Mouse (Mus musculus) testis, adult 2 months (tissue): ENCODE data around the gene Rap1gap2.

Source experiments
- CTCF ChIP-seq: fragments of 200-500 bp; IDR thresholded peaks from 2 replicates; pipeline ENCODE4 v1.5.1; 2012; ENCODE audit warnings: low read depth, mild to moderate bottlenecking, inconsistent platforms, low read length, moderate library complexity; ENCODE audit not compliant: control insufficient read depth, insufficient read depth, insufficient replicate concordance
- POLR2A ChIP-seq: fragments of 200-500 bp; IDR thresholded peaks from 2 replicates; pipeline ENCODE4 v1.6.1; 2012; ENCODE audit warnings: low read depth, mild to moderate bottlenecking, inconsistent platforms, low read length, moderate library complexity; ENCODE audit not compliant: control insufficient read depth

DNA sequence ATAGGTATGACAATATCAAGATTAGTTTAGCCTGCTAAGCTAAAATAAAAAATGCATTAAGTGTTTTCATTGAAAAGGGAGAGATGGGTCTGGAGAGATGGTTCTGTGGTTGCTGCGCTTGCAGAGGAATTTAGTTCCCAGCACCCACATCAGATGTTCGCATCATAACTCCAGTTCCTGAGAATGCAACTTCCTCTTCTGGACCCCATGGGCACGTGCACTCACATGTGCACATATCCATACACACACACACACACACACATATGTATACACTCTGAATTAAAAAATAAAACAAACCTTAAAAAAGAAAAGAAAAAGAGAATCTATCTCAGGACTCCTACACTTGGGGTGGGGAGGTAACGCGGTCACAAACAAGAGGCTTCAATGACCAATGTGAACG, 188.7 kb downstream of the Rap1gap2 start:
- TF ChIP-seq CTCF (no peak), POLR2A (no peak)
